In genomic region chr5:115835291-115835690, GRCm38 (mm10) we compare ENCODE assay signal across 10 mouse cellular contexts. TPM values are rescaled to one million over a fixed set of nuclear protein-coding genes. Genes with fewer than 3 reads are reported as not detected.
DNase-seq lines count a peak whose midpoint lies in the region; ATAC-seq and TF ChIP-seq lines count a peak whose summit lies in the region.
"Had no signal": no experiment of that assay in that cellular context is flagged by ENCODE, and none has a peak within 500 bp of the region (broad histone marks: within the 10 kb centered on the region; RNA-seq: fewer than 3 reads in every experiment).

No protein-coding gene starts in this region.

- WGBS in heart, embryonic 12.5 days, result 60% methylated on average over 7 of the region's 7 CpGs
- WGBS in midbrain, postnatal 0 days, result 67% methylated on average over 7 of the region's 7 CpGs
- WGBS in midbrain, embryonic 15.5 days, result 62% methylated on average over 7 of the region's 7 CpGs
- 61% methylated on average over 7 of the region's 7 CpGs for WGBS in hindbrain, embryonic 13.5 days

- H3K36me3 ChIP-seq in heart, embryonic 12.5 days, result no peaks in the 10 kb centered on the region
- H3K36me3 ChIP-seq in midbrain, postnatal 0 days (ENCODE audit: insufficient read depth, low read length), result no peaks in the 10 kb centered on the region
- no peaks in the 10 kb centered on the region for H3K36me3 ChIP-seq in midbrain, embryonic 15.5 days (replicated peaks)
- H3K36me3 ChIP-seq in hindbrain, embryonic 13.5 days, result no peaks in the 10 kb centered on the region
- H3K36me3 ChIP-seq: liver, embryonic 13.5 days had no signal

- H3K4me1 ChIP-seq in heart, embryonic 12.5 days (replicated peaks), result no peaks in the 10 kb centered on the region
- no peaks in the 10 kb centered on the region for H3K4me1 ChIP-seq in midbrain, postnatal 0 days (ENCODE audit: insufficient read depth, low read length)
- H3K4me1 ChIP-seq in midbrain, embryonic 15.5 days, result no peaks in the 10 kb centered on the region
- no peaks in the 10 kb centered on the region for H3K4me1 ChIP-seq in cortical plate, adult 2 months (ENCODE audit: control insufficient read depth, insufficient read depth, low read length)
- no peaks in the 10 kb centered on the region for H3K4me1 ChIP-seq in hindbrain, embryonic 13.5 days (replicated peaks)

- no peak for ATAC-seq in heart, embryonic 12.5 days (ENCODE audit: insufficient number of reproducible peaks, low FRiP score)
- no peak for ATAC-seq in midbrain, postnatal 0 days (ENCODE audit: low FRiP score)
- ATAC-seq in midbrain, embryonic 15.5 days (replicated peaks), result no peak
- ATAC-seq in hindbrain, embryonic 13.5 days (ENCODE audit: low FRiP score), result no peak

- no peak overlapping the region for H3K27ac ChIP-seq in heart, embryonic 12.5 days (ENCODE audit: poor library complexity, severe bottlenecking)
- no peak overlapping the region for H3K27ac ChIP-seq in midbrain, postnatal 0 days (ENCODE audit: low read depth, low read length)
- no peak overlapping the region for H3K27ac ChIP-seq in midbrain, embryonic 15.5 days
- no peak overlapping the region for H3K27ac ChIP-seq in cortical plate, adult 2 months (ENCODE audit: insufficient read depth, low read length)
- no peak overlapping the region for H3K27ac ChIP-seq in hindbrain, embryonic 13.5 days
- H3K27ac ChIP-seq: liver, embryonic 13.5 days had no signal

- no peak overlapping the region for H3K4me3 ChIP-seq in heart, embryonic 12.5 days
- H3K4me3 ChIP-seq in midbrain, postnatal 0 days (ENCODE audit: low read depth, low read length), result no peak overlapping the region
- no peak overlapping the region for H3K4me3 ChIP-seq in midbrain, embryonic 15.5 days
- H3K4me3 ChIP-seq in cortical plate, adult 2 months (ENCODE audit: insufficient read depth, low read length), result no peak overlapping the region
- H3K4me3 ChIP-seq in hindbrain, embryonic 13.5 days, result no peak overlapping the region
- H3K4me3 ChIP-seq: liver, embryonic 13.5 days had no signal

- H3K9ac ChIP-seq in heart, embryonic 12.5 days, result no peak overlapping the region
- H3K9ac ChIP-seq in midbrain, postnatal 0 days (replicated peaks; ENCODE audit: low read length, poor library complexity, severe bottlenecking), result no peak overlapping the region
- H3K9ac ChIP-seq in midbrain, embryonic 15.5 days, result no peak overlapping the region
- no peak overlapping the region for H3K9ac ChIP-seq in hindbrain, embryonic 13.5 days
- H3K9ac ChIP-seq: liver, embryonic 13.5 days had no signal

- TF ChIP-seq POLR2A in cortical plate, adult 2 months (IDR thresholded peaks at IDR 0.05; ENCODE audit: extremely low read depth, insufficient read depth, low read length), result no peak

- no peaks in the 10 kb centered on the region for H3K27me3 ChIP-seq in heart, embryonic 12.5 days (replicated peaks)
- no peaks in the 10 kb centered on the region for H3K27me3 ChIP-seq in midbrain, postnatal 0 days (ENCODE audit: insufficient read depth, low read length)
- H3K27me3 ChIP-seq in midbrain, embryonic 15.5 days (replicated peaks), result no peaks in the 10 kb centered on the region
- no peaks in the 10 kb centered on the region for H3K27me3 ChIP-seq in hindbrain, embryonic 13.5 days
- H3K27me3 ChIP-seq: liver, embryonic 13.5 days had no signal

- no peak overlapping the region for H3K4me2 ChIP-seq in heart, embryonic 12.5 days
- H3K4me2 ChIP-seq in midbrain, postnatal 0 days (ENCODE audit: low read depth, low read length, poor library complexity, severe bottlenecking), result no peak overlapping the region
- H3K4me2 ChIP-seq in midbrain, embryonic 15.5 days, result no peak overlapping the region
- H3K4me2 ChIP-seq in hindbrain, embryonic 13.5 days, result no peak overlapping the region
- H3K4me2 ChIP-seq: liver, embryonic 13.5 days had no signal

- DNase-seq in heart, postnatal 4 days, result peak; percentile 32
- no peak for DNase-seq in midbrain, postnatal 0 days (ENCODE audit: low spot score)
- DNase-seq in thymus, postnatal 25 days, result peak; percentile 46
- DNase-seq in adrenal gland, postnatal 10 days, result no peak
- DNase-seq: heart, postnatal 10 days; liver, embryonic 13.5 days had no signal

- H3K9me3 ChIP-seq in heart, embryonic 12.5 days (replicated peaks), result peaks cover 4% of the 10 kb centered on the region; the same call in 1 of the 2 replicates
- H3K9me3 ChIP-seq in midbrain, postnatal 0 days (ENCODE audit: low read length), result no peaks in the 10 kb centered on the region
- no peaks in the 10 kb centered on the region for H3K9me3 ChIP-seq in midbrain, embryonic 15.5 days
- no peaks in the 10 kb centered on the region for H3K9me3 ChIP-seq in hindbrain, embryonic 13.5 days
- H3K9me3 ChIP-seq: liver, embryonic 13.5 days had no signal

- TF ChIP-seq CTCF in midbrain, postnatal 0 days (IDR thresholded peaks at IDR 0.05), result peak; percentile 40
- peak; percentile 41 for TF ChIP-seq CTCF in cortical plate, adult 2 months (IDR thresholded peaks at IDR 0.05; ENCODE audit: extremely low read depth, insufficient read depth, low read length)

RNA-seq across cellular contexts. Expression of gene Cit, which starts 9.8 kb away (rescaled TPM):
- total RNA-seq in heart, postnatal 4 days (2021), result 10 to 100 TPM; 22.7 to 25.4 TPM
- polyA plus RNA-seq in heart, embryonic 12.5 days (2016; fragmentation: Nextera tagmentation; extraction: Ambion mirVana), result 28.5 and 29.3 TPM in 2 replicates
- 34.7 and 39.2 TPM in 2 replicates for total RNA-seq in midbrain, postnatal 0 days (2014; rRNA removed)
- polyA plus RNA-seq in midbrain, postnatal 0 days (2015; fragmentation: Nextera tagmentation; extraction: Ambion mirVana), result 31.6 and 35.9 TPM in 2 replicates
- 25.8 and 26.9 TPM in 2 replicates for polyA plus RNA-seq in midbrain, embryonic 15.5 days (2015; fragmentation: Nextera tagmentation; extraction: Ambion mirVana)
- 71.9 and 75.4 TPM in 2 replicates for polyA plus RNA-seq in cortical plate, adult 2 months (2012; rRNA removed)
- polyA plus RNA-seq in hindbrain, embryonic 13.5 days (2015; fragmentation: Nextera tagmentation; extraction: Ambion mirVana), result 16.3 and 17.7 TPM in 2 replicates
- 10 to 100 TPM in 1 of 2 experiments, 1 to 10 TPM in 1; 6.6 to 13.7 TPM for total RNA-seq in adrenal gland, postnatal 10 days (2021)

Comparison
In these comparisons a context has a peak if more than half of its experiments do, and no peak if none do; other contexts are left out.
1. DNase-seq: peak in heart, postnatal 4 days (single experiment) and thymus, postnatal 25 days (single experiment); none in midbrain, postnatal 0 days (single experiment) and adrenal gland, postnatal 10 days (single experiment).